ENCODE assay signal across 8 mouse cellular contexts in the genomic region with DNA sequence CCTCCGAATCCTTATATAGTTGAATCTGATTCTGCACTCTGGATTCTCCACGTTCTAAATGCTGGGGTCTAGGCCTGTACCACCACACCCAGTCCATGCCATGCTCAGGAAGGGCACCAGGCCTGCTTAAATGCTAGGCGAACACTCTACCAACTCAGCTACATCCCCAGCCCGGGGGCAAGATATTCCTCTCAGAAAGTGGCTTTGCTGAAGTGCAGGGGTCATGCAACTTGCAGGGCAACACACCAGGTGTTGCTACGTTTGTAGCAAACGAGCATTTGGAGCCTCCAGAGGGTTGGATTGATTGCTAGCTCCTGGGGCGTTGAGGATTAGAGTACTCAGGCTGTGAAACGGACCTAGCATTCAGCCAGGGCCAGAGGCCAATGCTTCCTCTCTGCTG. TPM values are rescaled to one million over a fixed set of nuclear protein-coding genes. Genes with fewer than 3 reads are reported as not detected.
DNase-seq lines count a peak whose midpoint lies in the region; ATAC-seq and TF ChIP-seq lines count a peak whose summit lies in the region.

No protein-coding gene starts in this region.

- DNase-seq in heart, adult 2 months = no peak
- no peak for DNase-seq in heart, postnatal 25 days (ENCODE audit: low spot score)
- no peak for DNase-seq in forebrain, postnatal 0 days
- DNase-seq in liver, embryonic 13.5 days = no peak
- DNase-seq in ovary, postnatal 36 days (ENCODE audit: low spot score) = no peak
- DNase-seq in thymus, adult 2 months = no peak
- no peak for DNase-seq in yolk sac, embryonic 10.5 days (ENCODE audit: low spot score)

- no peak for ATAC-seq in forebrain, postnatal 0 days
- no peak for ATAC-seq in liver, embryonic 13.5 days (ENCODE audit: low read depth)

- H3K4me3 ChIP-seq in heart, adult 2 months = no peak overlapping the region; the same call in 1 of the 2 replicates
- peak overlapping the region; percentile 47 for H3K4me3 ChIP-seq in bone marrow, adult 2 months (replicated peaks; ENCODE audit: control insufficient read depth, low read depth, low read length)
- H3K4me3 ChIP-seq in forebrain, postnatal 0 days (ENCODE audit: low read depth, low read length) = peak overlapping the region; percentile 77; the same call in 1 of the 2 replicates
- H3K4me3 ChIP-seq in liver, embryonic 13.5 days (replicated peaks) = peak overlapping the region; percentile 93
- H3K4me3 ChIP-seq in thymus, adult 2 months (ENCODE audit: control insufficient read depth, insufficient read depth, low read length) = no peak overlapping the region

- 61% methylated on average over 8 of the region's 8 CpGs for WGBS in heart, adult 2 months
- 47% methylated on average over 8 of the region's 8 CpGs for WGBS in bone marrow, adult 2 months
- WGBS in forebrain, postnatal 0 days = 35% methylated on average over 8 of the region's 8 CpGs
- 51% methylated on average over 8 of the region's 8 CpGs for WGBS in liver, embryonic 13.5 days (ENCODE audit: insufficient replicate concordance)
- WGBS in thymus, adult 2 months = 89% methylated on average over 8 of the region's 8 CpGs

- no peaks in the 10 kb centered on the region for H3K9me3 ChIP-seq in forebrain, postnatal 0 days (ENCODE audit: low read length)
- H3K9me3 ChIP-seq in liver, embryonic 13.5 days (replicated peaks) = no peaks in the 10 kb centered on the region

- TF ChIP-seq EP300 in heart, adult 2 months (IDR thresholded peaks at IDR 0.05; ENCODE audit: insufficient read depth, low read depth, low read length) = no peak

- H3K4me2 ChIP-seq in forebrain, postnatal 0 days (ENCODE audit: low read depth) = peak overlapping the region; percentile 62
- peak overlapping the region; percentile 73 for H3K4me2 ChIP-seq in liver, embryonic 13.5 days

- H3K27me3 ChIP-seq in heart, adult 2 months (ENCODE audit: control insufficient read depth, insufficient read depth, low read length) = no peaks in the 10 kb centered on the region
- no peaks in the 10 kb centered on the region for H3K27me3 ChIP-seq in forebrain, postnatal 0 days (ENCODE audit: insufficient read depth, low read length)
- no peaks in the 10 kb centered on the region for H3K27me3 ChIP-seq in liver, embryonic 13.5 days
- H3K27me3 ChIP-seq in thymus, adult 2 months (ENCODE audit: control insufficient read depth, insufficient read depth, low read length) = no peaks in the 10 kb centered on the region

- H3K79me2 ChIP-seq in heart, adult 2 months (replicated peaks; ENCODE audit: control insufficient read depth, insufficient read depth, low read length) = no peaks in the 10 kb centered on the region

- H3K9ac ChIP-seq in heart, adult 2 months (ENCODE audit: low read depth, low read length) = peak overlapping the region; percentile 40; the same call in 1 of the 2 replicates
- H3K9ac ChIP-seq in forebrain, postnatal 0 days = no peak overlapping the region
- H3K9ac ChIP-seq in liver, embryonic 13.5 days = peak overlapping the region; percentile 95

- TF ChIP-seq CTCF in heart, adult 2 months (IDR thresholded peaks at IDR 0.05) = no peak
- no peak for TF ChIP-seq CTCF in bone marrow, adult 2 months (IDR thresholded peaks at IDR 0.05; ENCODE audit: control insufficient read depth, insufficient read depth, low read length)
- no peak for TF ChIP-seq CTCF in forebrain, postnatal 0 days (IDR thresholded peaks at IDR 0.05; ENCODE audit: low read depth)
- TF ChIP-seq CTCF in thymus, adult 2 months (IDR thresholded peaks at IDR 0.05; ENCODE audit: borderline replicate concordance, control insufficient read depth, extremely low read depth, insufficient read depth, low read length, poor library complexity) = no peak

- H3K36me3 ChIP-seq in heart, adult 2 months (ENCODE audit: control insufficient read depth, insufficient read depth, low read length) = no peaks in the 10 kb centered on the region
- no peaks in the 10 kb centered on the region for H3K36me3 ChIP-seq in forebrain, postnatal 0 days (ENCODE audit: insufficient read depth)
- H3K36me3 ChIP-seq in liver, embryonic 13.5 days = no peaks in the 10 kb centered on the region
- no peaks in the 10 kb centered on the region for H3K36me3 ChIP-seq in thymus, adult 2 months (ENCODE audit: control insufficient read depth, insufficient read depth, low read length)

- H3K4me1 ChIP-seq in heart, adult 2 months (ENCODE audit: control insufficient read depth, insufficient read depth, low read length) = peaks cover 5% of the 10 kb centered on the region
- peaks cover 3% of the 10 kb centered on the region; the same call in 1 of the 2 replicates for H3K4me1 ChIP-seq in bone marrow, adult 2 months (ENCODE audit: control insufficient read depth, insufficient read depth, low read length)
- peaks cover 8% of the 10 kb centered on the region; the same call in 1 of the 2 replicates for H3K4me1 ChIP-seq in forebrain, postnatal 0 days (ENCODE audit: insufficient read depth)
- peaks cover 59% of the 10 kb centered on the region for H3K4me1 ChIP-seq in liver, embryonic 13.5 days (replicated peaks)
- peaks cover 15% of the 10 kb centered on the region for H3K4me1 ChIP-seq in thymus, adult 2 months (replicated peaks; ENCODE audit: control insufficient read depth, insufficient read depth, low read length)

- H3K27ac ChIP-seq in heart, adult 2 months = 0 out of 2 replicates have a peak overlapping the region, but pooled peaks have one; percentile 10
- peak overlapping the region; percentile 39 for H3K27ac ChIP-seq in bone marrow, adult 2 months (ENCODE audit: control insufficient read depth, insufficient read depth, low read depth, low read length, poor library complexity)
- H3K27ac ChIP-seq in forebrain, postnatal 0 days (ENCODE audit: low read depth, low read length) = no peak overlapping the region
- peak overlapping the region; percentile 98 for H3K27ac ChIP-seq in liver, embryonic 13.5 days
- H3K27ac ChIP-seq in thymus, adult 2 months (ENCODE audit: control insufficient read depth, insufficient read depth, low read length) = no peak overlapping the region

- no peak for TF ChIP-seq POLR2A in heart, adult 2 months (IDR thresholded peaks at IDR 0.05; ENCODE audit: insufficient read depth, low read depth, low read length)
- no peak for TF ChIP-seq POLR2A in bone marrow, adult 2 months (IDR thresholded peaks at IDR 0.05; ENCODE audit: borderline replicate concordance, control insufficient read depth, low read depth, low read length)
- TF ChIP-seq POLR2A in thymus, adult 2 months (IDR thresholded peaks at IDR 0.05; ENCODE audit: control insufficient read depth, extremely low read depth, insufficient read depth, low read length, poor library complexity) = no peak

- intact Hi-C loops in heart, adult 2 months (cut with DNase I) = no loop called here
- intact Hi-C loops in heart, postnatal 25 days (cut with DNase I) = no loop called here

RNA-seq across cellular contexts. Expression of gene Med21, which starts 9.2 kb away (rescaled TPM):
- total RNA-seq in heart, adult 2 months (2021) = 10 to 100 TPM; 43.0 to 50.5 TPM
- 39.4 and 77.7 TPM in 2 replicates for polyA plus RNA-seq in heart, adult 2 months (2012; rRNA removed)
- 10 to 100 TPM; 46.8 to 52.4 TPM for total RNA-seq in heart, postnatal 25 days (2021)
- 30.1 and 31.3 TPM in 2 replicates for polyA plus RNA-seq in bone marrow, adult 2 months (2011; ENCODE audit: insufficient read depth, insufficient read length, low replicate concordance, missing spikeins)
- 65.2 and 85.3 TPM in 2 replicates for total RNA-seq in forebrain, postnatal 0 days (2014; rRNA removed)
- polyA plus RNA-seq in forebrain, postnatal 0 days (2015; fragmentation: Nextera tagmentation; extraction: Ambion mirVana) = 112 and 115 TPM in 2 replicates
- polyA plus RNA-seq in liver, embryonic 13.5 days (2015; fragmentation: Nextera tagmentation; extraction: Ambion mirVana) = 68.3 and 74.2 TPM in 2 replicates
- polyA plus RNA-seq in thymus, adult 2 months (2012; rRNA removed) = 35.4 and 38.8 TPM in 2 replicates

RNA-seq across cellular contexts. Expression of gene Tm7sf3, which starts 9.5 kb away (rescaled TPM):
- 10 to 100 TPM; 14.6 to 18.0 TPM for total RNA-seq in heart, adult 2 months (2021)
- 9.7 and 12.2 TPM in 2 replicates for polyA plus RNA-seq in heart, adult 2 months (2012; rRNA removed)
- 10 to 100 TPM; 14.8 to 16.2 TPM for total RNA-seq in heart, postnatal 25 days (2021)
- polyA plus RNA-seq in bone marrow, adult 2 months (2011; ENCODE audit: insufficient read depth, insufficient read length, low replicate concordance, missing spikeins) = 19.5 and 20.1 TPM in 2 replicates
- 41.0 and 51.1 TPM in 2 replicates for total RNA-seq in forebrain, postnatal 0 days (2014; rRNA removed)
- 30.5 and 40.6 TPM in 2 replicates for polyA plus RNA-seq in forebrain, postnatal 0 days (2015; fragmentation: Nextera tagmentation; extraction: Ambion mirVana)
- polyA plus RNA-seq in liver, embryonic 13.5 days (2015; fragmentation: Nextera tagmentation; extraction: Ambion mirVana) = 32.7 and 36.3 TPM in 2 replicates
- 8.4 and 9.6 TPM in 2 replicates for polyA plus RNA-seq in thymus, adult 2 months (2012; rRNA removed)

RNA-seq across cellular contexts. Expression of gene Ints13, which starts 55.5 kb away (rescaled TPM):
- 10 to 100 TPM; 17.8 to 18.2 TPM for total RNA-seq in heart, adult 2 months (2021)
- 8.5 and 20.5 TPM in 2 replicates for polyA plus RNA-seq in heart, adult 2 months (2012; rRNA removed)
- 10 to 100 TPM; 20.7 to 21.3 TPM for total RNA-seq in heart, postnatal 25 days (2021)
- 44.2 and 89.4 TPM in 2 replicates for polyA plus RNA-seq in bone marrow, adult 2 months (2011; ENCODE audit: insufficient read depth, insufficient read length, low replicate concordance, missing spikeins)
- 29.1 and 40.7 TPM in 2 replicates for total RNA-seq in forebrain, postnatal 0 days (2014; rRNA removed)
- polyA plus RNA-seq in forebrain, postnatal 0 days (2015; fragmentation: Nextera tagmentation; extraction: Ambion mirVana) = 17.0 and 23.8 TPM in 2 replicates
- polyA plus RNA-seq in liver, embryonic 13.5 days (2015; fragmentation: Nextera tagmentation; extraction: Ambion mirVana) = 39.4 and 54.8 TPM in 2 replicates
- polyA plus RNA-seq in thymus, adult 2 months (2012; rRNA removed) = 37.3 and 44.0 TPM in 2 replicates

RNA-seq across cellular contexts. Expression of gene Fgfr1op2, which starts 56.1 kb away (rescaled TPM):
- 10 to 100 TPM; 67.5 to 72.2 TPM for total RNA-seq in heart, adult 2 months (2021)
- 31.3 and 42.6 TPM in 2 replicates for polyA plus RNA-seq in heart, adult 2 months (2012; rRNA removed)
- total RNA-seq in heart, postnatal 25 days (2021) = 10 to 100 TPM; 65.2 to 67.2 TPM
- polyA plus RNA-seq in bone marrow, adult 2 months (2011; ENCODE audit: insufficient read depth, insufficient read length, low replicate concordance, missing spikeins) = 87.9 and 99.6 TPM in 2 replicates
- total RNA-seq in forebrain, postnatal 0 days (2014; rRNA removed) = 32.2 and 34.9 TPM in 2 replicates
- polyA plus RNA-seq in forebrain, postnatal 0 days (2015; fragmentation: Nextera tagmentation; extraction: Ambion mirVana) = 37.3 and 37.7 TPM in 2 replicates
- polyA plus RNA-seq in liver, embryonic 13.5 days (2015; fragmentation: Nextera tagmentation; extraction: Ambion mirVana) = 89.1 and 99.7 TPM in 2 replicates
- polyA plus RNA-seq in thymus, adult 2 months (2012; rRNA removed) = 156 and 184 TPM in 2 replicates

Comparison
In these comparisons a context has a peak if more than half of its experiments do, and no peak if none do; other contexts are left out.
1. H3K27ac ChIP-seq: peak in heart, adult 2 months (single experiment), bone marrow, adult 2 months (single experiment) and liver, embryonic 13.5 days (single experiment); none in forebrain, postnatal 0 days (single experiment) and thymus, adult 2 months (single experiment).
2. H3K4me3 ChIP-seq: peak in bone marrow, adult 2 months (single experiment), forebrain, postnatal 0 days (single experiment) and liver, embryonic 13.5 days (single experiment); none in heart, adult 2 months (single experiment) and thymus, adult 2 months (single experiment).